Mouse (Mus musculus) cerebellum, adult 11-12 months (tissue): ENCODE results near the gene Man2a2.
A peak's percentile ranks its signal among the peaks of the same experiment; 100 is the strongest.

Experiments used
- DNase-seq: peaks from one replicate; pipeline ENCODE4 v3.0.0; 2022

Gene Man2a2

DNA sequence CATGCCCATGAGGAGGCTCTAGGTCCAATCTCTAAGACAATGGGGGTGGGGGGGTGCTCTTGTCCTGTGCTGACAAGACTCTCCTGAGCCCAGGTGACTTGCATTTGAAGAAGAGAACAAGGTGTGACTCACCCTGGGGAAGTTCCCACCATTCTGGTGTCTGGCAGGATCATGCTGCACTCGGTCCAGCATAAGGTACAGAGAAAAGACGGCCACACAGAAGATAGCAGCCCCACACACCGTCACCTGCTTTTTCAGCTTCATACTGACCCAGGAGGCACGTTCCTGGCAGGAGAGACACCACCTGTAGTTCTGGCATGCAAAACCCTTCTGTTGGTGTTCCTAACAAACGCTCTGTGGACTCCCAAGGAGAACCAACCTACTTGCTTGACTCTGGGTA, 1.7 kb downstream of the Man2a2 start:
- peak; percentile 73 for DNase-seq

DNA sequence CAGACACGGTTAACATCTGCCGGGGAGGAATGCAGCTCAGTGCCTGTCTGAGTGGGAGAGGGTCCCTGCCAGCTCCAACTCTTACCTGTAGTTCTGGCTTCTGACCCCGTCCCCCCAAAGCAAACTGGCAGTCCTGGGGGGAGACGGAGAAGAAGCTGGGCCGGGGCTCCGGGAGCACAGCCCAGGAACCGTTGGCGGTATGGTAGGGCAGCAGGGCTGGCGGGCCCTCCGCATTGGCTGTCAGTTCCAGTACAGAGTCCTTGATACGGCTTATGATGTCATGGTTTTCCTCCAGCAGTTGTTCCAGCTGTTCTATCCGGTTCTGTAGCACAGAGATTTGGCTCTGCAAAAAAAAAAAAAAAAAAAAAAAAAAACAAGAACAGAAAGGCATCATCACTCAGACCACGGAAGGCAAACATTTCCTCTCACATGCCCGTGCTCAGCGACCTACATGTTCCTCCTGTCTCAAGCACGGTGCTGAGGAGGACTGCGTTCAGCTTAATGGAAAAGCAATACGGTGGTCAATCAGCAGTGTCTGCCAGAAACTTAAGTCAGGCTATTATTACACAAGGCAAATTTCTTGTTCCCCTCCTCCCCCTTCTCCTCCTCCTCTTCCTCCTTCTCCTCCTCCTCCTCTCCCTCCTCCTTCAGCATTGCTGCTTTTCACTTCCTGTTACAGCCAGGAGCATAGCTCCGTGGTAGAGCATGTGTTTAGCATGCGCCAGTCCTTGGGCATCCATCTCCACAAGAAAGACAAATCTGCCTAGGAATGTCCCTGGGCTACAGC, 2.3 kb downstream of the Man2a2 start:
- DNase-seq: no peak

DNA sequence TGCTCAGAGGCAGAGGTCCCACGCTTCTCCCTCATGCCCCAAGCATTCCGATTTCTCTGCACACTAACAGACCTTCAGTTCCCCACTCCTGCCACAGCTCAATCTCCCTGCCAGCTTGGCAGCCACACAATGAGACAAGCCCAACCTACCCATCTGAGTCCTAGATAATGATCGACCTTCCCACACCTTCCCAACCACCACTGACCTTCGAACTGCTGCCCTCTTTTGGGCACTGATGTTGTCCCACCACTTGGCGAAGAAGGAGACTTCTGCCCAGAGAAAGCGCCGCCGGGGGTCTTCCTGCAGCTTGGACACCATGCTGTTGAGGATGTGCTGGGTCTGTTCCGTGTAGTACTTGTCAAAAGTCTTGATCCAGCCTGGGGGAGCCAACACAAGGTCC, 3.2 kb downstream of the Man2a2 start:
- DNase-seq: no peak

DNA sequence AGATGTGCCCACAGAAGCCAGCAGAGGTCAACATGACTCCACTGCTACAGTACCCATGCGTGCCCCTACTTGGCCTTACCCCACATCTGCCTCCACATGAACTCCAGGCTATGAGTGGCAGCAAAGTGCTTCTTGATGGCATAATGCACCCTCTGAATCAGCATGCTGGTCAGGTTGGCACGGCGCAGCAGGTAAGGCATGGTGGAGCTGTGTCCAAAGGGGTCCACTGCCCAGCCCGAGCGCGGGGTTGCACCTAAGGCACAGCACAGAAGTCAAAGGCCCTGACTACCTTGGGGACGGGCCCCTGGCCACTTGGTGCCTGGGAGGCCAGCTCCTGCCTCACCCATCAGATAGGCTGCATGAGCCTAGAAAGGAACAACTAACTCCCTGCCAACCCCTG, 3.9 kb downstream of the Man2a2 start:
- no peak for DNase-seq

DNA sequence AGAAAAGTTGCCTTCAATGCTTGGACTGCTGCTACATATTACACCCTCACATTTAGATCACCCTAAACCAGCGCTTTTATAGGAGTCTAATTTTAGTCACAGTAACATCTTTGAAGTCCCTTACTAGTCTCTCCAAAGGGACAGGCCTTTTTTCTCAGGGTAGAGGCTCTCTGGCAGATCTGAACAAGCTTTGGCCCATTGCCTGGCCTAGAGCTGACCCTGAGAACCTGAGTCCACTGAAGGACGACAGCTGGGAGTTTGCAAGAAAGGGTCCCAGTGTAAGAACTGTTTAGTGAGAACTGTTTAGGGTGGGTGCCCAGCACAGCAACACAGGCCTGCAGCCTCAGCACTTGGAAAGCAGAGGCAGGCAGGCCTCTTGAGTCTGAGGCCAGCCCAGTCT, 5.4 kb downstream of the Man2a2 start:
- DNase-seq: no peak

DNA sequence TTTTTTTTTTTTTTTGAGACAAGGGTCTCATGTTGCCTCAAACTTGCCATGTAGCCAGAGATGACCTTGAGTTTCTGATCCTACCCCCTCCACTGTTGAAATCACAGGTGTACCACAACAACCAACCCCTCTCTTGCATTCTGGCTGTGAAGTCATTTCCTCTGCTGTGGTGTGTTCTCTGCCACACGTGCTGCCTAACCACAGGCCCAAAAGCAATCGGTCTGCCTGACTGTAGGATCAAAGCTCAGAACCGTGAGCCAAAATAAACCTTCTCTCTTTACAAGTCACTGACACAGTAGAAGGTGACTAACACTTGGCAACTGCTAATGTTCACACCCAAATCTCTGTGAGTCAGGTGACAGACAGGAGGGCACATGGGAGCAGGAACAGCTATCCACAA, 10.7 kb downstream of the Man2a2 start:
- no peak for DNase-seq

DNA sequence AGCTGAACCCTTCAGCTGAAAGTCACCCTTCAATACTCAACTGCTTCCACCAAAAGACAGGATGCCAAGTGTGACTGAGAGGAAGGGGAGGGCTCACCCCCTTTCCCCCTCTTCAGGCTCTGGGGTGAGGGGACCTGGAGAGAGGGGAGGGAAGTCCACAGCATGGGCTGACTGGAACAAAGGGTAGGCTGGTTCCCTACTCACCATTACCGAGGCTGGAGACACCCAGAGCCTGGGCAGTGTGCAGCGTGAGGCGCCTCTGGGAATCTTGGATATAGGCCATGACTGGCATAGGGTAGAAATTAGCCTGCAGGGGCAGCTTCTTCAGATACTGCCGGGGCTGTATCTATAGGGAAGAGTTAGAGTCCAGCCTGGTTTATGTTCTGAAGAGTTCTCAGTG, 13.1 kb downstream of the Man2a2 start:
- DNase-seq: no peak

DNA sequence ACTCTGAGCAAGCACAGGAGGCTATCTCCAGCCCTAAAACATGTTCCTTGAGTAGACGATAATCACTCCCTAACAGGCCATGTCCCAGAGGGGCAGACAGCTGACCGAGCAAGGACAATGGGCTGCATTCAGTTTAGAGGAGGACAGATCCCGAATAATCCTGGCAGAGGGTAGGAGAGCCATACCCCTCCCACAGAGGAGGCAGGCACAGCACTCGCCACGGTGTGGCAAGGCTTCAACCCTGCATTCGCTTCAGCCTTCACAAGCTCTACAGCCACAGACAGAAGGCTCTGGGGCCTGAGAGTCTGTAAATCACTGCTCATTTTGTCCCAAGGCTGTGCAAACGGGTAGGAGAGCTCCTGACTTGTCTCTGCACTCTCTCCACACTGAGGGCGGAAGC, 14.0 kb downstream of the Man2a2 start:
- DNase-seq: no peak

DNA sequence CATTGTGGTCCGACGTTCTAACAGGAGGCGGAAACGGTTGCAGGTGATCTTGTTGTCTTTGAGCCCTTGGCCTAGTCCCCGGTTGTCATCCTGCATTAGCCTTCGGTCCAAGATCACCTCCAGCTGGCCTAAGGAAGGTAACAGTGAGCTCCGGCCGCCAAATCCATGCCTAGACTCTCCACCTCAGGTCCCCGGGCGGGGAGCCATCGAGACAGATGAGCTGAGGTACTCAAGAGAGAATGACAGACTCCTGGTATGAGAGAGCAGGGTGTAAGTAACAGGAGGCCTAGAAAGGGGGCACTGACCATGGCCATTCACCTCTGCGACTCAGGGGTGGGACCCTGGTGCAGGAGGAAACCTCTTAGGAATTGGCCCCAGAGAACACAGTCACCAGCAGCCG, 14.8 kb downstream of the Man2a2 start:
- peak; percentile 63 for DNase-seq

DNA sequence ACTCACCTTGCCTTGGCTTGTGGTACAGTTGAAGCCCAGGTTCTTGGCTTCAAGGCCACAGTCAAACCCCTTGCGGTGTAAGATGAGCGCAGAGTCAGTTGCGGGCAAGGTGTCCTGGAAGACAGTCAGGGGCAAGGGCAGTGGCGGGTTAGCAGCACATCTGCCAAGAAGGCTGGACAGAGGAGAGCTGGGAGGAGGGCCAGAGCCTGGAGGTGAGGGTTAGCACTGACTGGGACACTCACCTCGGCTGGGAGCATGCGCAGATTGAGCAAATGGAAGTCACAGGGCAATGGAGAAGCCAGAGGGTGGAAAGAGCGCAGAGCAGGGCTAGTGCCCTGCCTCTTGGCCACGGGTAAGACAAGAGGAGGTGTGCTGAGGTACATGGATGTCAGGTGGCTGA, 18.3 kb downstream of the Man2a2 start:
- no peak for DNase-seq

DNA sequence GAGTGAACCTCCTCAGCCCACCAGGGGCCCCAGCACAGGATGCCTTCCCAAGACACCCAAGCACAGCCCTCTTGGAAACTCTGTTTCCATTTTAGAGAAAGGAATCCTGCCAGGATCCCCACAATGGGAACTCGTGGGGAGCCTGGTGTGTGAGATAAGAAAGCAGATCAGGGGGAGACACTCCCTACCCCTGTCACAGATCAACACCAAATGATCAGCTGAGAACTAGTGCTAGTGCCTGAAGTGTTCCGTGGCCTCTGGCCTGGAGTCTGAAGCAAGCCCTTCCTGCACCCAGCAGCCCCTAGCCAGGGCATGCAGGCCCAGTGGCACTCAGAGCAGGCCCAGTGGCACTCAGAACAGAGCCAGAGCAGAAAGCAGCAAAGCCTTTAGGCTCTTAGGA, 20.4 kb downstream of the Man2a2 start:
- DNase-seq: no peak

DNA sequence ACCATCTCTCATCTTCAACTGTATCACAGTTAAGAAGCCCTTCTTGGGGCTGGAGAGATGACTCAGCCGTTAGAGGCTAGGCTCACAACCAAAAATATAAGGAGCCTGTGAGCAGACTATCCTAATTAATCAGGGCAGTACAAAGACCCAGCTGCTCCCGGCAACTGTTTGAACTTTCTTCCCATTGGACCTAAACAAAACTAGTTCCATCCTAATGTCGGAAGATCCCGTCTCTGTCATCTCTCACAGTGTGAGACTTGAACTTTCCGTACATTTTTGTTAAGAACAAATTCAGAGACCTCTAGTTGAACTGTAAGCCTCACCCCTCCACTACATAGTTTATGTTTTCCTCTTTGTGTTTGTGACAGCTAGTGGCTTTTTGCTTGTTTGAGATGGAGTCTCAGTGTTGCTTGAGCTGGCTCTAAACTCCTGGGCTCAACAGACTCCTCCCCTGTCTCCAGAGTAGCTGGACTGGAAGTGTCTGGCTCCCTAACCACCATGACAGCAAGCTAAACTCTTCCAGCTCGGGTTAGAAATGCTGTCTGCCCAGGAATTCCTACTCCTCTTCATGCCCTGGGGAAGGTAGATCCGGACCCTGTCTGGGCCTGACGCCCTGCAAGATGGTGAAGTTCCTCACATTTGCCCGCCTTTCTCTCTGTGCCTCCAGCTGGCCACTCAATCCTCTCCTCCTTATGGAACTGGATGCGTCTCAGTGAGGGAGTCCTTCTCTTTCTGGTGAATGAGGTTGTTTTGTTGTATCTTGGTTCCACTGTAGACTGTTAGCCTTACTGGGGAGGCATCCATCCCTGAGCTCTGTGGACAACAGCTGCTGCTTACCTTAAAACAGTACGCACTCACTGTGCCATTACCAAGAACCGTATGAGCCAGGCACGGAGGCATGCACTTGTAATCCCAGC, 23.2 kb downstream of the Man2a2 start:
- DNase-seq: no peak

DNA sequence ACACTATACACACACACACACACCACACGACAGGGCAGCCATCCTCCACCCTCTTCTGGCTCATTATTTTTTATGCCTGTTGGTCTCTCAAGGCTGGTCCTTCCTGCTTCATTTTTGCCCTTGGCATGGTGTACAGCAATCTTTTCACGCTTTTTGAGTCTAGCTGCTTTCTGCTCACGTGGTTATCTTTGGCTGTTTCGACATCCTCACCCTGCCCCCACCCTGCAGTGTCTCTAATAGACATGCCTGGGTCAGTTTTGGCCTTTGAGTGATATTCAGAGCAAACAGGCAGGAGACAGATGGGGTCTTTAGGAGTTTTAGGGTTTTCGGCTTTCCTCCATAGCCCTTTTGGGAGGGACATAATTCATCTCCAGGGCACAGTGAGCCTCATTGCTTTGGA, 24.3 kb downstream of the Man2a2 start:
- DNase-seq: no peak

DNA sequence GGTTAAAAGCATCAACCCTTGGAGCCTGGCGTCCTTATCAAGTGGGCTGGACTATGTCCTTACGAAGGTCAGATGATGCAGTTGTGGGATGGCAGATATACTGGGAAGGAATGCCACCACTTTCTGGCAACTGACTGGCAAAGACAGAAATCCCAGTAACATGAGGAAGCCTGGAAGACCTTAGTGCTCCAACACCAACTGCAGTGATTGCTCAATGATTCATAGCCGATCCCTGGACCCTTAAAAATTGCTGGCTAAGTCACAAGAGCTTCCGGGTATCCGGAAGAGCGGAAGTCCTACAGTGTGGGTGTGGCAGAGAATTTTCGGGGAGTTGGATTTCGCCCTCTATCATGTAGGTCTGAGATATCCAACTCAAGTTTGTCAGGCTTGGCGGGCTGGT, 25.0 kb downstream of the Man2a2 start:
- DNase-seq: no peak

DNA sequence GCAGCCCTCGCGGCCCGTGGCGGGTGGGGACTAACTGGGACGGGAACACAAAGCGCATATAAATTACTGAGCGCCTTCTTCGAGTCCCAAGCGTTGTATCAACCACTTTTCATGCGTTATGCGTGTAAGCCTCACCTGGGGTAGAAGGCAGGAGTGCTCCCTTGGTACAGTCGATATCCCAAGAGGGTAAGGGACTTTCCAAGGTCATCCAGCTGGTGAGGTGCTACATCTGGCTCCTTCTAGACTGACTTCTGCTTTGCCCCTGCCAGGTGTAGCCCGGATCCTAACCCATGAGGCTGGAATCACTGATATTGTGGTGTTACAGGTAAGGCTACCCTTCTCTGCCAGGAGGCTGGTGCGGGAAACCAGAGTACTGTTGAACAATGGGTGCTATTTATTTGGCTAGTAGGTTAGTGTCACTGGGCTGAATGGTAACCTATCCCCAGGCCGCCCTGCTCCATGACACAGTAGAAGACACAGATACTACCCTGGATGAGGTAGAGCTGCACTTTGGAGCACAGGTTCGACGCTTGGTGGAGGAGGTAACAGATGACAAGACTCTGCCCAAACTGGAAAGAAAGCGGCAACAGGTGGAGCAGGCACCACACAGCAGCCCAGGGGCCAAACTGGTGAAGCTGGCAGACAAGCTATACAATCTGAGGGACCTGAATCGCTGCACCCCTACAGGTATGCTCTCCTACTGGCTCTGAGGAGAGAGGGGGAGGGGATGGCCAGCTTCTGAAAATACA, 27.7 kb downstream of the Man2a2 start:
- peak; percentile 60 for DNase-seq

DNA sequence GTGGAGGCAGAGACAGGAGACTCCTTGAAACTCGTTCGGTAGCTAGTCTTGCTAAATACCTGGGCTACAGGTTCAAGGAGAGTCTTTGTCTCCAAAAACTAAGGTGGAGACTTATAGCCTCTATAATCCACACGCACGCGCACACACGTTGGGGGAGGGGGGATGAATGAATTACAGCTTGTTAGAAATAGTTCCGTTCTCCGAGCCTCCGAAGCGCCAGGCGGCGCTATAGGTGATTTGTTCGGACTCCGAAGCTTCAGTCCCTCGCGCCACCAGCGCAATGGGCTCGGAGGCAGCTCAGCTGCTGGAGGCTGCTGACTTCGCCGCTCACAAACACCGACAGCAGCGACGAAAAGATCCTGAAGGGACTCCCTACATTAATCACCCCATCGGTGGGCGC, 28.3 kb downstream of the Man2a2 start, which contains the start of gene Hddc3:
Gene Hddc3, plus strand, starts transcription at position 247 of the 400 bp plus-strand sequence.
- peak; percentile 92 for DNase-seq

DNA sequence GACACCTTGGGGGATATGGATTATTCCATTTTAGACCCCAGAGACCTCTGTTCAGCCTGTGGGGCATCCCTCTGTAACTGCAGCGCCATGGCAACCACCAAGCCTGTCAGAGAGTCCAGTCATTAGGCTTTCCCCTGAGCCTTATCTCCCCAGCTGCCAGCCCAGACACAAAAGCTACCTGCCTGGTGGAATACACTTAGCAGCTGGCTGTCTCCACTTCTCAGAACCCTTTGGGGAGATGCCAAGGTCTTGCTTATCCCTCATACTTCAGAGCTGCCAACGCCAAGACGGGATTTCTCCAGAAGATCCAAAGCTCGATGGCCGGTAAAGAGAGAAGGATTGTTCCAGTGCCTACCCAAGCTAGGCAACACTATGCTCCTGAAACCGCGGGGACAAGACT, 29.4 kb downstream of the Man2a2 start:
- no peak for DNase-seq

DNA sequence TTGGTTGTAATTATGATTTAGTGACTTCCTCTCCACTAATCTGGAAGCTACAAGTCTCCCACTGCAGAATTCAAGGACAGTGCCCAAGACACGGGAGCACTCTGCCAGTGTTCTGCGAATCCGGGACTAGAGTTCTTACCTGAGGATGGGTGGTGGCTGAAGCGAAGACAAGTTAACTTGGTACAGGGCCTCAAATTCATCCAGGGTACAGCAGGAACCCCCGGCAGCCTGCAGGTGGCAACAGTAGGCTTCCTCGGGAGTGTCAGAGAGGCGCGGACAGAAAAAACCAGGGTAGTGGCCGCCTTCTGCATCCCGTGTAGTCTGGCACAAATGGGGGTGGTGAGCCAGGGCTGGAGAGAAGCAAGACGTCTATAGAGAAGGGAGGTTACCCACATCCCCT, 30.4 kb downstream of the Man2a2 start, which contains the start of gene Unc45a:
Gene Unc45a, minus strand, starts transcription at position 213 of the 400 bp plus-strand sequence.
- DNase-seq: peak; percentile 78

DNA sequence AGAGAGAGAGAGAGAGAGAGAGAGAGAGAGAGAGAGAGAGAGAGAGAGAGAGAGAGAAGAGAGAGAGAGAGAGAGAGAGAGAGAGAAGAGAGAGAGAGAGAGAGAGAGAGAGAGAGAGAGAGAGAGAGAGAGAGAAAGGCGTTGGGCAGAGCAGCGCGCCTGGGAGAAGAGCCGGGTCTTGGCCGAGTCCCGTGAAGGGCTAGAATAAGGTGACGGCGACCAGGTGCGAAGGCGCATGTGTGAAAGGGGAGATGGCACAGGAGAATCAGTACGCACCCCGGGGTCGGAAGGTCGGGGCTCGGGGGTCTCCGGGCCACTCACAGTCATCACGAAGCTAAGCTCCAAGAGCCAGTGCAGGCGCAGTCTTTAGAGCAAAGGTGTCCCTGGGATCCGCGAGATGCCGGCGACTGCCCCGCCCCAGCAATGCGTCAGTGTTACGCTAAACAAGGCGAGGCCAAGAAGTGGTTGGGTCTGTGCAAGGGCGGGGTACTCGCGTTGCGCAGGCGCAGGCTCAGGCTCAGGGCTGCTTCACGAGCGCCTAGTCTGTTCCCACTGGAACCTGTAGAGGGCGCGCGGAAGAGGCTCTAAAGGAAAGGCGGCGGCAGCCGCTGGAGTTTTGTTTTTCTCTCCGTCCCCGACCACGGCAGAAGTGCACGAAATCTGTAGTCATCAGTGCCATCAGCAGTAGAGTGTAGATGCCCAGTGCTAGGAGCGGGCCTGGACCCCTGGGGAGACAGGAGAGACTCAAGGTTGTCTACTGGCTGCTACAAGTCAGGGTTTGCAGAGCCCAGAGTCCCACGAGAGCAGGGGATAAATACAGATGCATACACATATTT, 31.2 kb downstream of the Man2a2 start:
- peak; percentile 98 for DNase-seq

DNA sequence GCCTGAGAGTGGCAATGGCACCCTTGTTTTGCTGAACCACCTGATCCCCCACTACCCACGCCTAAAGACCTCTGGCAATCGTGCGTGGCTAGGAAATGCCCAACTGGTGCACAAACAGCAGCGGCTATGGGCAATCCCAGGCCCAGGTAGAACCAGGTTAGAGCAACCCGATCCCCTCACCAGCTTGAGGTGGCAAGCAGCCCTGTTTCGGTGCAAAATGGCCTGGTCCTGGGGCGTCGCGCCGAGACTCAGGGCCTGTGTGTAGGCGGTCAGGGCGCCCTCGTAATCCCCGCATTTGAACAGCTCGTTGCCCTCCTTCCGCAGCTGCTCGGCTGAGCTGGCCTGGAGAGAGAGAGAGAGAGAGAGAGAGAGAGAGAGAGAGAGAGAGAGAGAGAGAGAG, 31.8 kb downstream of the Man2a2 start:
- peak; percentile 65 for DNase-seq

DNA sequence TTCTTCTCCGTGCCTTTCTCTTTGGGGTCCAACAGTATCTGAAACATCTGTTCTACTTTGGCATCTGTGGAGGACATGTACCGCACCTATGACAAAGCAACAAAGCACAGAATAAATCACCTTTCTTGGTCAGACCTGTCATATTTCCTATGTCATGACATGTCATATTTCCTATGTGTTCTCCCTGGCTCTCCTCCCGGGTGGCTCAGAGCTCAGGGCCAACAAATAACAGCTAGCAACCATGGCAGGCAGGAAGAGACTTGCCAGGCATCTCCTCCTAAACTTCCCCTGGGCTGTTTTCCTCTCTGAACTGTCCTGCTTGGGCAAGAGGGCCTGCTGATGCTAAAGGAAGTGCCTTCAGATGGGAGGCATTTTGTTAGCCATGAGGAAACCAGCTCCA, 34.2 kb downstream of the Man2a2 start:
- no peak for DNase-seq

DNA sequence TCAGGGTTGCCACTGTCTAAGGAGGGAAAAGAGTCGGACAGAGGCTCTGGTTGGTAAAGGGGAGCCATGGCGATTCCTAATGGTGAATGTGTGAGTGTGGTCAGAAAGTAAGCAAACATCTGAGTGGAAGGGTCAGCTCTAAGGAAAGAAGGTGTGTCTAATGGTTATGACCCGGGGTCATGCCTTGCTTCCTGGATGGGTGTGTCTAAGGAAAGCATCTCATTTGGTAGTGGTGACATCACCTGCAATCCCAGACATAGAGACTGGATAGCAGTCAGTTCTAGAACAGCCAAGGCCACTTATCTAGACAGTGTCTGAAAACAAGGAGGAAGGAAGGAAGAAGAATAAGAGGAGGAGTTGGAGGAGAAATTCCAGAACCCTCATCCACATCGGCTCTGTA, 36.3 kb downstream of the Man2a2 start:
- DNase-seq: no peak
